Mouse (Mus musculus) lung, adult 2 months (tissue): ENCODE data around the gene Ift74.

Experiments
- CTCF ChIP-seq: fragments of 200-500 bp; IDR thresholded peaks from 2 replicates; pipeline ENCODE4 v1.5.1; 2011; ENCODE audit warnings: mild to moderate bottlenecking, low read length, control low read depth; ENCODE audit not compliant: insufficient read depth
- POLR2A ChIP-seq: fragments of 200-500 bp; IDR thresholded peaks from 2 replicates; pipeline ENCODE4 v1.6.1; 2011; ENCODE audit warnings: low read depth, mild to moderate bottlenecking, control low read depth, low read length, borderline replicate concordance; ENCODE audit errors: extremely low read depth

GRCm38 (mm10) chr4:94713741-94714140, 99.5 kb downstream of the Ift74 start:
- TF ChIP-seq CTCF (no peak), POLR2A (no peak)
